Mouse (Mus musculus) midbrain, postnatal 0 days (tissue): ENCODE data around the gene Fam210b. TPM values are rescaled to one million over a fixed set of nuclear protein-coding genes. Genes with fewer than 3 reads are reported as not detected.

ENCODE experiments used
- ATAC-seq: fragments of 200-750 bp; cut with Nextera tagmentation; 2 replicates; pipeline ENCODE4 v1.8.0; 2017; ENCODE audit warnings: moderate number of reproducible peaks, mild to moderate bottlenecking, moderate TSS enrichment, moderate library complexity; ENCODE audit not compliant: low FRiP score
- DNase-seq: peaks from one replicate; pipeline ENCODE4 v3.0.0-alpha.2; 2015; ENCODE audit warnings: low spot score
- H3K27ac ChIP-seq: fragments of 300-500 bp; sonication (generic); 2 replicates; pipeline ENCODE4 v1.5.1; 2014; ENCODE audit warnings: low read depth, mild to moderate bottlenecking, low read length, mixed read lengths
- H3K27me3 ChIP-seq: fragments of 300-500 bp; sonication (generic); 2 replicates; pipeline ENCODE4 v1.6.1; 2014; ENCODE audit warnings: low read length, control low read depth, mixed read lengths; ENCODE audit not compliant: insufficient read depth
- H3K36me3 ChIP-seq: fragments of 300-500 bp; sonication (generic); 2 replicates; pipeline ENCODE4 v1.6.1; 2014; ENCODE audit warnings: low read length, control low read depth, mixed read lengths; ENCODE audit not compliant: insufficient read depth
- H3K4me1 ChIP-seq: fragments of 300-500 bp; sonication (generic); 2 replicates; pipeline ENCODE4 v1.6.1; 2014; ENCODE audit warnings: mild to moderate bottlenecking, control low read depth, antibody characterized with exemption, low read length, mixed read lengths; ENCODE audit not compliant: insufficient read depth
- H3K4me2 ChIP-seq: fragments of 300-500 bp; sonication (generic); 2 replicates; pipeline ENCODE4 v1.6.1; 2014; ENCODE audit warnings: low read depth, mild to moderate bottlenecking, low read length, mixed read lengths; ENCODE audit not compliant: poor library complexity, severe bottlenecking
- H3K4me3 ChIP-seq: fragments of 300-500 bp; sonication (generic); 2 replicates; pipeline ENCODE4 v1.5.1; 2014; ENCODE audit warnings: low read depth, mild to moderate bottlenecking, low read length, moderate library complexity
- H3K9ac ChIP-seq: fragments of 300-500 bp; sonication (generic); replicated peaks from 2 replicates; pipeline ENCODE4 v1.6.1; 2014; ENCODE audit warnings: mild to moderate bottlenecking, low read length, moderate library complexity, mixed read lengths; ENCODE audit not compliant: poor library complexity, severe bottlenecking
- H3K9me3 ChIP-seq: fragments of 300-500 bp; sonication (generic); 2 replicates; pipeline ENCODE4 v1.6.1; 2016; ENCODE audit warnings: low read length, control low read depth
- CTCF ChIP-seq: IDR thresholded peaks from 2 replicates; pipeline ENCODE4 v1.5.1; 2016; ENCODE audit warnings: antibody characterized with exemption, mild to moderate bottlenecking
- WGBS: fragments of 180-500 bp; shearing (Covaris S2); extraction: QIAGEN DNeasy Blood & Tissue Kit; methylation state at CpG from one replicate; pipeline ENCODE4 v1.1.7; 2014; 5-methylcytosine and 5-hydroxymethylcytosine counted together
- polyA plus RNA-seq: library from polyadenylated mRNA; unstranded; fragments of >200 nt; fragmentation: Nextera tagmentation; extraction: Ambion mirVana; gene quantifications from 2 replicates; pipeline ENCODE4 v1.2.1, GENCODE M21; 2015
- total RNA-seq: library from RNA; depleted of rRNA; stranded (reverse); fragments of >200 nt; gene quantifications from 2 replicates; pipeline ENCODE4 v1.2.3, GENCODE M21; 2014

Gene Fam210b
- total and polyA plus RNA-seq, 2 experiments from 2014 or later, result 10.2 to 21.1 TPM

DNA sequence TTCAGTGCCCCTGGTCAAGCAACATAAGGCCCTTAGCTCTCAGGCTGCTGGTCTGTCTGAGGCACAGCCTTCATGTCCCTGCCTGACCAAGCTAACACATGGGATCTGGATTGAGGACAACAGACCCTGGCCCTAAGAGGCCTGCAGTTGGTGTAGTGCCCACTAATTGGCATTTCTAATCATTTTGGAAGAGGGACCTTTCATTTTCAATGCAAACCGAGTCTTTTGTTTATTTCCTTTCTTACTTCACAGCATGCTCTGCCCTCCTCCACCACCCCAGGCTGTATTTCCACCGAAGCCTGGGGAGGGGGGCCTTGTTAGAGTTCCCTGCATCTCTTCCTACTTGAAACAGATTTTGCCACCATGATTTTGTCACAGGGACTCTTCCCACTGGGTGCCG is 4.4 kb upstream of the Fam210b start:
- H3K36me3 ChIP-seq, result no peaks in the 10 kb centered on the region
- WGBS, result 28% methylated on average over 3 of the region's 3 CpGs
- ATAC-seq (no peak), DNase-seq (no peak)
- H3K4me3 ChIP-seq, result no peak overlapping the region
- TF ChIP-seq CTCF, result no peak
- H3K9ac ChIP-seq, result no peak overlapping the region
- peaks cover 3% of the 10 kb centered on the region; the same call in 1 of the 2 replicates for H3K4me1 ChIP-seq
- H3K27me3 ChIP-seq, result no peaks in the 10 kb centered on the region
- no peak overlapping the region for H3K4me2 ChIP-seq
- no peak overlapping the region for H3K27ac ChIP-seq
- H3K9me3 ChIP-seq, result no peaks in the 10 kb centered on the region

DNA sequence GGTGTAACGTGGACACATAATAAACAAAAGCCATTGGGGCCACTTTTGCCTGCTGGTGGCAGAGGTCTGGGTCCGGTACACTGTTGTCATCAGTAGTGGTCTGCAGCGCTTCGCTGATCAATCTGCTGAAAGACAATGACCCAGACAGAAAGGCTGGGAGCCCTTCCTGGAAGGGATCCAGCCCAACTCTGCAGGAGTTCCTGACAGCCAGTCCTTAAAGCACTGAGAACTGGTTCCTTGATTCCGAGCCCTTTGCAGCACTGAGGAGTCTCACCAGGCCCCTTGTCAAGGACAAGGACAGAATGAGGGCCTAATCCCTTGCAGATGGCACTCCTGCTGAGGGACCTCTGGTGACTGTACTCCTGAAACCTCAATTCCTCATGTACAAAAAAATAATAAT is 3.8 kb upstream of the Fam210b start:
- Histone ChIP-seq H3K4me1 (peaks cover 3% of the 10 kb centered on the region; the same call in 1 of the 2 replicates), H3K4me2 (no peak overlapping the region), H3K9ac (no peak overlapping the region), H3K4me3 (no peak overlapping the region), H3K27me3 (no peaks in the 10 kb centered on the region), H3K27ac (no peak overlapping the region), H3K9me3 (no peaks in the 10 kb centered on the region), H3K36me3 (no peaks in the 10 kb centered on the region)
- WGBS, result 27% methylated on average over 5 of the region's 5 CpGs
- DNase-seq, result peak; percentile 32
- no peak for ATAC-seq
- no peak for TF ChIP-seq CTCF

DNA sequence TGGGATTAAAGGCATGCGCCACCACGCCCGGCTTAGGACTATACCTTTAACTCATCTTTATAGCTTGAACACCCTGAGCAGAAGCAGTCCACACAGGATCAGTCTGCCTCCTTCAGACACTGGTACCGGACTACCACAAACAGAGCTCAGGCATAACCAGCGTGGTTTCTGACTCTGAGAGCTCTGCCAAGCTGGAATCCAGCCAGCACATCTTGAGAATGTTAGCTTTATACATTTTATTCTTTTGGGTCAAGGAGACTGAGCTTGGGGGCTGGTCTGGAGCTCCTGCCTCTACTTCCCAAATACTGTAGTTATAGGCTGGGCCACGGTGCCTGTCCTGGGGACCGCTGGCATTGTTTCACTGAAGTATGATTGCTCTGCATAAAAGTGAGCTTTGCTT is 1.6 kb upstream of the Fam210b start:
- no peak for DNase-seq
- Histone ChIP-seq H3K4me2 (no peak overlapping the region), H3K9ac (no peak overlapping the region), H3K27ac (no peak overlapping the region), H3K27me3 (no peaks in the 10 kb centered on the region), H3K9me3 (no peaks in the 10 kb centered on the region), H3K4me1 (peaks cover 3% of the 10 kb centered on the region; the same call in 1 of the 2 replicates), H3K36me3 (no peaks in the 10 kb centered on the region), H3K4me3 (no peak overlapping the region)
- no peak for TF ChIP-seq CTCF
- WGBS, result 88% methylated on average over 7 of the region's 7 CpGs
- no peak for ATAC-seq

DNA sequence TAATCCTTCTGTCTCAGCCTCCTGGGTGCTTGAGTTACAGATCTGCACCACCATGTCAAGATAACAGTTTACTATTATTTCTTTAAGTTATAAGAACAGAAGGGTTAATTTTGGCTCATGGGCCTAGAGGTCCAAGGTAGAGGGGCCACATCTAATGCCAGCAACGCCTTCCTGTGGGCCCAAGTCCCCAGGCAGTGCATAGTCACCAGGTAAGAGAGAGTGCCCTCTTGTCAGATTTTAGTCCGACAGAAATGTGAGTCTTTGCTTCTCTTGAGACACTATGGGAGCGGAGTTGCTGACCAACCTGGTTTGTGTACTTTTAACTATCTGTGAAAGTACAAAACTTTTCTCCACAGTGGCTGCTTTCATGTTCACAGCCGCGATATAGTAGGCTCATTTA is 696 bp upstream of the Fam210b start:
- no peaks in the 10 kb centered on the region for H3K36me3 ChIP-seq
- peak overlapping the region; percentile 64; the same call in 1 of the 2 replicates for H3K4me3 ChIP-seq
- no peak overlapping the region for H3K9ac ChIP-seq
- 33% methylated on average over 5 of the region's 5 CpGs for WGBS
- no peaks in the 10 kb centered on the region for H3K9me3 ChIP-seq
- no peak for DNase-seq
- H3K4me1 ChIP-seq, result peaks cover 3% of the 10 kb centered on the region; the same call in 1 of the 2 replicates
- H3K4me2 ChIP-seq, result peak overlapping the region; percentile 100; the same call in 1 of the 2 replicates
- H3K27ac ChIP-seq, result 0 out of 2 replicates have a peak overlapping the region, but pooled peaks have one; percentile 2
- H3K27me3 ChIP-seq, result no peaks in the 10 kb centered on the region
- ATAC-seq, result no peak
- TF ChIP-seq CTCF, result no peak

DNA sequence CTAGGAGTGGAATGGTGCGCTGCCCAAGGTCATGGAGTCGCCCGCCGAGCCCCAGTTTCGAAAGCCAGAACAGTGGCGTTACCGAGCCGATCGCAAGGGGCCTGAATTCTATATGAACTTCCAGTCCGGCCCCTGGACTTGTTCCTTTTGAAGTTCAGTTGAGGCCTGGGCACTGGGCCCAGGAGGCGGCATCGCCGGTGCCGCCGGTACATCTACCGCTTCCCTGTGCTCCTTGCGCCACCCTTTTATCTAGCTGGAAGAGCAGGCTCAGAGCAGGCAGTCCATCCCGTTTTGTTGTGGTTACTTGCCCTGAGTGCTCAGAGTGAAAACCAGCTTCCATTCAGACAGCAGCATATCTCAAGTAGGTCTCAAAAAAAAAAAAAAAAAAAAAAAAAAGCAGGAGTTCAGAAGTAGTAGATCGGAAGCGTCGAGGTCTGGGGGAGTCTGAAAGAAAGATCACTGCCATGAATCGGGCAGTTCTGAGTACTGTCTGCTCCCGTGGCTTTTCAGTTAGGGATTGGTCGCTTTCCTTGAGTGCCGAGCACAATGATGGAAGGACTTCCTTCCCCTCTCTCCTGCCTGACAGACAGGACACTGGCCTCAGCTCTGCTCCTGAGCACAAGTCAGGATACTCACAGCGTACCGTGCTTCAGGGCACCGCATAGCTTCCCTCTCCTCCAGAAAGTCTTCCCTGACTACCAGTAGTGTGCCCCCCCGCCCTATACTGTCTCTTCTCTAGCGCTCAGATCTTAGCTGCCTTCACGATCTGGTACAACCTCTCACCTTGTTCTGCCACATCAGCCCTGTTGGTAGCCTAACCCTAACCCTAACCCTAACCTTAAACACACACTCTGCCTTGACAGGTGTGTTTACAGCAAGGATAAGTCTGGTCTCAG is 917 bp downstream of the Fam210b start:
- ATAC-seq (no peak), DNase-seq (peak; percentile 51)
- peaks cover 3% of the 10 kb centered on the region; the same call in 1 of the 2 replicates for H3K4me1 ChIP-seq
- H3K9ac ChIP-seq, result peak overlapping the region; percentile 69
- 10% methylated on average over 31 of the region's 31 CpGs for WGBS
- H3K9me3 ChIP-seq, result no peaks in the 10 kb centered on the region
- peak overlapping the region; percentile 64 for H3K4me3 ChIP-seq
- no peak overlapping the region for H3K27ac ChIP-seq
- peak overlapping the region; percentile 100 for H3K4me2 ChIP-seq
- no peaks in the 10 kb centered on the region for H3K36me3 ChIP-seq
- no peaks in the 10 kb centered on the region for H3K27me3 ChIP-seq
- TF ChIP-seq CTCF, result 0 out of 2 replicates have a peak, but pooled peaks have one; percentile 16
